Mouse (Mus musculus) gastrocnemius, adult 18-20 months (tissue): ENCODE data around the gene Dnajc17. TPM values are rescaled to one million over a fixed set of nuclear protein-coding genes. Genes with fewer than 3 reads are reported as not detected.

Experiments used
- DNase-seq: peaks from one replicate; pipeline ENCODE4 v3.0.0; 2021; ENCODE audit warnings: low spot score
- long read RNA-seq, 2 experiments: library from polyadenylated mRNA; stranded (forward); transcript quantifications; one replicate each; pipeline ENCODE4 v2.0.0; 2021
- total RNA-seq, 2 experiments: library from RNA; stranded (reverse); gene quantifications; 2 replicates each; pipeline ENCODE4 v1.2.3; 2021

Dnajc17 gene
- total RNA-seq: 1 to 10 TPM; 7.9 to 9.1 TPM
- long read RNA-seq, experiment 1, partial matches to known transcripts: 0 of 8 reads
- long read RNA-seq, experiment 1, other reads (novel, unspliced or antisense): 4 of 8 reads
- long read RNA-seq, experiment 2, partial matches to known transcripts: 1 of 10 reads
- long read RNA-seq, experiment 2, other reads (novel, unspliced or antisense): 6 of 10 reads

GRCm38 (mm10) chr2:119208344-119209175 is at the start of gene Dnajc17, which contains the start of gene Zfyve19:
Gene Dnajc17 (minus strand): TSS chr2:119208795.
Gene Zfyve19 (plus strand): TSS chr2:119208617.
- DNase-seq: peak; percentile 95

- no peak for DNase-seq
Measured at GRCm38 (mm10) chr2:119254976-119255375, 46.4 kb upstream of the Dnajc17 start.

GRCm38 (mm10) chr2:119250826-119251478 is 42.4 kb upstream of the Dnajc17 start:
- peak; percentile 82 for DNase-seq

GRCm38 (mm10) chr2:119250377-119250776 is 41.8 kb upstream of the Dnajc17 start:
- no peak for DNase-seq

- no peak for DNase-seq
Measured at GRCm38 (mm10) chr2:119249592-119250061, 41.0 kb upstream of the Dnajc17 start.

- DNase-seq: no peak
Measured at GRCm38 (mm10) chr2:119247904-119248303, 39.3 kb upstream of the Dnajc17 start.

GRCm38 (mm10) chr2:119245246-119245645 is 36.7 kb upstream of the Dnajc17 start:
- no peak for DNase-seq

GRCm38 (mm10) chr2:119242548-119242947 is 34.0 kb upstream of the Dnajc17 start:
- no peak for DNase-seq

- DNase-seq: no peak
Measured at GRCm38 (mm10) chr2:119240819-119241186, 32.2 kb upstream of the Dnajc17 start.

GRCm38 (mm10) chr2:119240075-119240818 is 31.7 kb upstream of the Dnajc17 start:
- no peak for DNase-seq

GRCm38 (mm10) chr2:119238671-119239070 is 30.1 kb upstream of the Dnajc17 start:
- DNase-seq: no peak

GRCm38 (mm10) chr2:119237871-119238220 is 29.3 kb upstream of the Dnajc17 start:
- no peak for DNase-seq

- no peak for DNase-seq
Measured at GRCm38 (mm10) chr2:119237210-119237870, 28.7 kb upstream of the Dnajc17 start, which contains the start of gene Spint1. Gene Spint1 (plus strand): TSS chr2:119237362.

- DNase-seq: no peak
Measured at GRCm38 (mm10) chr2:119236682-119237209, 28.2 kb upstream of the Dnajc17 start.

GRCm38 (mm10) chr2:119229775-119230704 is 21.4 kb upstream of the Dnajc17 start, which contains the start of gene Ppp1r14d:
Gene Ppp1r14d (minus strand): TSS chr2:119229906.
- no peak for DNase-seq

GRCm38 (mm10) chr2:119209176-119209507 is 547 bp upstream of the Dnajc17 start:
- DNase-seq: no peak

GRCm38 (mm10) chr2:119207961-119208343 is 643 bp downstream of the Dnajc17 start:
- DNase-seq: no peak

- DNase-seq: no peak
Measured at GRCm38 (mm10) chr2:119203871-119204460, 4.6 kb downstream of the Dnajc17 start.

GRCm38 (mm10) chr2:119202914-119203453 is 5.6 kb downstream of the Dnajc17 start:
- no peak for DNase-seq
